Mouse (Mus musculus): Measurements from ENCODE around the gene Cfap99. TPM values are rescaled to one million over a fixed set of nuclear protein-coding genes. Genes with fewer than 3 reads are reported as not detected.

Cfap99 gene
- total and polyA plus RNA-seq, 3 experiments: not detected

- no peaks in the 10 kb centered on the region for H3K79me2 ChIP-seq (ENCODE audit: control insufficient read depth, insufficient read depth, low read length, poor library complexity)
- no peaks in the 10 kb centered on the region for H3K4me1 ChIP-seq (ENCODE audit: control insufficient read depth in 1 of 2, insufficient read depth in 2 of 2, low read length in 2 of 2)
- no peaks in the 10 kb centered on the region for H3K36me3 ChIP-seq (ENCODE audit: control insufficient read depth in 1 of 2, insufficient read depth in 2 of 2, low read length in 2 of 2)
- H3K9ac ChIP-seq (ENCODE audit: control insufficient read depth, low read depth, low read length, poor library complexity, severe bottlenecking): no peak overlapping the region
- peaks cover 1 to 5% of the 10 kb centered on the region in 2 experiments; a peak in 2 of 4 replicates for H3K27me3 ChIP-seq (ENCODE audit: control insufficient read depth in 1 of 2, insufficient read depth in 2 of 2, low read length in 2 of 2)
- TF ChIP-seq HCFC1 (IDR thresholded peaks at IDR 0.05; ENCODE audit: low read depth, low read length) (no peak), EP300 (IDR thresholded peaks at IDR 0.05; ENCODE audit: low read depth in 1 of 2, low read length in 2 of 2) (no peak), ZKSCAN1 (IDR thresholded peaks at IDR 0.05; ENCODE audit: low read depth, low read length) (no peak), MYB (IDR thresholded peaks at IDR 0.05; ENCODE audit: low read depth, low read length) (no peak), TBP (IDR thresholded peaks at IDR 0.05; ENCODE audit: low read depth, low read length) (no peak), USF1 (IDR thresholded peaks at IDR 0.05; ENCODE audit: low read depth, low read length) (no peak), POLR2AphosphoS2 (IDR thresholded peaks at IDR 0.05; ENCODE audit: low read length) (no peak), POLR2AphosphoS5 (IDR thresholded peaks at IDR 0.05; ENCODE audit: borderline replicate concordance, low read depth, low read length) (no peak), BHLHE40 (IDR thresholded peaks at IDR 0.05; ENCODE audit: borderline replicate concordance, low read depth, low read length) (no peak), MAZ (IDR thresholded peaks at IDR 0.05; ENCODE audit: low read depth, low read length) (no peak), CHD2 (IDR thresholded peaks at IDR 0.05; ENCODE audit: low read length) (no peak), JUND (IDR thresholded peaks at IDR 0.05; ENCODE audit: low read depth, low read length) (no peak), SIN3A (IDR thresholded peaks at IDR 0.05; ENCODE audit: low read length) (no peak), MXI1 (IDR thresholded peaks at IDR 0.05; ENCODE audit: low read depth, low read length) (no peak), MEF2A (IDR thresholded peaks at IDR 0.05; ENCODE audit: extremely low read depth, insufficient replicate concordance, low read depth, low read length, poor library complexity, severe bottlenecking) (no peak), NRF1 (IDR thresholded peaks at IDR 0.05; ENCODE audit: insufficient read depth, low read depth, low read length, poor library complexity, severe bottlenecking) (no peak), E2F4 (IDR thresholded peaks at IDR 0.05; ENCODE audit: borderline replicate concordance, low read depth, low read length) (no peak), CTCF (IDR thresholded peaks at IDR 0.05 in 2 of 3, conservative IDR thresholded peaks at IDR 0.05 in 1 of 3; ENCODE audit: control insufficient read depth in 1 of 3, insufficient read depth in 1 of 3, low read depth in 2 of 3, low read length in 3 of 3, poor library complexity in 1 of 3, severe bottlenecking in 1 of 3) (no peak), MYC (IDR thresholded peaks at IDR 0.05; ENCODE audit: low read depth, low read length) (no peak), POLR2A (IDR thresholded peaks at IDR 0.05; ENCODE audit: control insufficient read depth in 1 of 2, insufficient read depth in 1 of 2, low read depth in 1 of 2, low read length in 2 of 2, poor library complexity in 1 of 2) (no peak)
- no peak overlapping the region for H3K27ac ChIP-seq (ENCODE audit: control insufficient read depth, low read depth, low read length)
- H3K9me3 ChIP-seq (replicated peaks; ENCODE audit: insufficient read depth, low read length): no peaks in the 10 kb centered on the region
- DNase-seq (ENCODE audit: low read depth, low spot score): no peak
- H3K4me3 ChIP-seq (ENCODE audit: control insufficient read depth in 1 of 2, insufficient read depth in 1 of 2, low read depth in 2 of 2, low read length in 2 of 2): no peak overlapping the region
Observed at GRCm38 (mm10) chr5:34243062-34243461, 45.3 kb upstream of the Cfap99 start.

DNA sequence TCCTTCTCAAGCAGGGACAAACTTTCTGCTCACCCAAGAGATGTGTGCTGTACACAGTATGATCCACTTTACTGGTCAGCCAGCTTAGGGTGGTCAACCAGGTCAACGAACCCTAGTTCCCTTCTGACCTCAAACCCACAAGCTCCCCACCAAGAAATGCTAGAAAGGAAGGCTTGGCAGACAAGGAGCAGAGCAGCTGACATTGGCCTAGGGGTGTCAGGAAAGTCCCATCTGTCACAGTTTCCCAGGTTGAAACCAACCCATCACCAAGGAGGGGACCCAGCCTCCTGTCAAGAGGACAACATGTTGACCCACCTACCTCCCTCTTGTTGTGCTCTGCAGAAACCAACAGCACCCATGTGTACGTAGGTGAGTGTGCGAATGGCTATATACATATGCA, 42.0 kb upstream of the Cfap99 start:
- no peak overlapping the region for H3K9ac ChIP-seq (ENCODE audit: control insufficient read depth, low read depth, low read length, poor library complexity, severe bottlenecking)
- no peaks in the 10 kb centered on the region for H3K36me3 ChIP-seq (ENCODE audit: control insufficient read depth in 1 of 2, insufficient read depth in 2 of 2, low read length in 2 of 2)
- no peaks in the 10 kb centered on the region for H3K9me3 ChIP-seq (replicated peaks; ENCODE audit: insufficient read depth, low read length)
- no peaks in the 10 kb centered on the region for H3K79me2 ChIP-seq (ENCODE audit: control insufficient read depth, insufficient read depth, low read length, poor library complexity)
- no peaks in the 10 kb centered on the region for H3K4me1 ChIP-seq (ENCODE audit: control insufficient read depth in 1 of 2, insufficient read depth in 2 of 2, low read length in 2 of 2)
- H3K4me3 ChIP-seq (ENCODE audit: control insufficient read depth in 1 of 2, insufficient read depth in 1 of 2, low read depth in 2 of 2, low read length in 2 of 2): no peak overlapping the region
- TF ChIP-seq SMC3 (IDR thresholded peaks at IDR 0.05; ENCODE audit: low read depth, low read length) (no peak), NELFE (IDR thresholded peaks at IDR 0.05; ENCODE audit: low read depth, low read length) (no peak), CHD2 (IDR thresholded peaks at IDR 0.05; ENCODE audit: low read length) (no peak), RAD21 (IDR thresholded peaks at IDR 0.05; ENCODE audit: low read depth, low read length) (no peak), MAZ (IDR thresholded peaks at IDR 0.05; ENCODE audit: low read depth, low read length) (no peak), TCF12 (IDR thresholded peaks at IDR 0.05; ENCODE audit: low read depth, low read length) (no peak)
- H3K27ac ChIP-seq (ENCODE audit: control insufficient read depth, low read depth, low read length): no peak overlapping the region
- DNase-seq (ENCODE audit: low read depth, low spot score): no peak
- peaks cover 5% of the 10 kb centered on the region in 2 experiments for H3K27me3 ChIP-seq (ENCODE audit: control insufficient read depth in 1 of 2, insufficient read depth in 2 of 2, low read length in 2 of 2)
